Mouse (Mus musculus) ES-Bruce4 (cell line): ENCODE data around the gene Cdkl4. TPM values are rescaled to one million over a fixed set of nuclear protein-coding genes. Genes with fewer than 3 reads are reported as not detected.
A peak's percentile ranks its signal among the peaks of the same experiment; 100 is the strongest.
"Not testable (repeated sequence)": the region's sequence is repeated elsewhere in the genome, so short reads cannot be mapped to it uniquely, and the experiment has no call there.

ENCODE experiments used
- H3K27ac ChIP-seq: 2 replicates; pipeline ENCODE4 v1.5.1; 2012; ENCODE audit warnings: low read length, inconsistent platforms; ENCODE audit not compliant: insufficient read depth
- H3K27me3 ChIP-seq: 2 replicates; pipeline ENCODE4 v1.6.1; 2012; ENCODE audit warnings: mild to moderate bottlenecking, low read length, inconsistent platforms; ENCODE audit not compliant: control insufficient read depth, poor library complexity, insufficient read depth, severe bottlenecking
- H3K36me3 ChIP-seq: 2 replicates; pipeline ENCODE4 v1.6.1; 2012; ENCODE audit warnings: inconsistent platforms, mild to moderate bottlenecking, low read length, moderate library complexity; ENCODE audit not compliant: control insufficient read depth, poor library complexity, insufficient read depth, severe bottlenecking
- H3K4me1 ChIP-seq: one replicate; pipeline ENCODE4 v1.8.1; 2011; ENCODE audit warnings: low read length; ENCODE audit not compliant: control insufficient read depth, insufficient read depth
- H3K4me3 ChIP-seq: 2 replicates; pipeline ENCODE4 v1.5.1; 2011; ENCODE audit warnings: low read depth, mild to moderate bottlenecking, low read length
- H3K9ac ChIP-seq: 2 replicates; pipeline ENCODE4 v1.6.1; 2012; ENCODE audit warnings: low read depth, mild to moderate bottlenecking, inconsistent platforms; ENCODE audit not compliant: poor library complexity, severe bottlenecking
- H3K9me3 ChIP-seq: replicated peaks from 2 replicates; pipeline ENCODE4 v1.6.1; 2012; ENCODE audit warnings: mild to moderate bottlenecking, low read length, inconsistent platforms; ENCODE audit not compliant: control insufficient read depth, poor library complexity, insufficient read depth, severe bottlenecking
- CTCF ChIP-seq: IDR thresholded peaks from one replicate; pipeline ENCODE4 v1.8.1; 2011; ENCODE audit warnings: low read depth, low read length
- EP300 ChIP-seq: IDR thresholded peaks from 2 replicates; pipeline ENCODE4 v1.6.1; 2011; ENCODE audit warnings: low read depth, low read length; ENCODE audit not compliant: insufficient read depth
- POLR2A ChIP-seq: IDR thresholded peaks from one replicate; pipeline ENCODE4 v1.8.1; 2011; ENCODE audit warnings: low read length; ENCODE audit not compliant: insufficient read depth
- polyA plus RNA-seq: library from polyadenylated mRNA; stranded (reverse); fragments of >200 nt; gene quantifications from 2 replicates; pipeline ENCODE4 v1.2.4, GENCODE M21; 2011; ENCODE audit warnings: low read depth; ENCODE audit not compliant: missing spikeins, insufficient read depth, insufficient read length

Cdkl4 gene
- polyA plus RNA-seq, 1 experiment = 0.78 TPM

DNA sequence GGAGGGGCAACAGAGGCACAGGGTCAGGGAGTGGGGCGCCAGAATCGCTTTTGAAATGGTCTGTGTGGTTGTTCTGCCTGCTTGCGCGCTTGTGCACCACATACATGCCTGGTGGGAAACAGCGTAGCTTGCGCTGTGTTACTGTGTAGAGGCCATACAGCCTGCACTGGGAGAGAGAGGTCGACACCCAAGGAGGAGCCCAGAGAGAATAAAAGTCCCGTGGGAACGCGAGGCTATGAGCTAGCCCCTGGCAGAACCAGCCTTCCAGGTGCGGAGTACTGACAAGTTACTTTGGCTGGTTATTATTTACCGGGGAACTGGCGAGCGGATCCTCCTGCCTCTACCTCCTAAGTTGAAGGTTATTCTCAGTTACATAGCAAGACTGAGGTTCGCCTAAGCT, 26.6 kb downstream of the Cdkl4 start:
- Histone ChIP-seq H3K9ac (no peak overlapping the region), H3K4me3 (no peak overlapping the region), H3K27me3 (no peaks in the 10 kb centered on the region), H3K27ac (no peak overlapping the region), H3K4me1 (no peaks in the 10 kb centered on the region), H3K9me3 (no peaks in the 10 kb centered on the region), H3K36me3 (no peaks in the 10 kb centered on the region)
- TF ChIP-seq CTCF (no peak), EP300 (no peak), POLR2A (no peak)

DNA sequence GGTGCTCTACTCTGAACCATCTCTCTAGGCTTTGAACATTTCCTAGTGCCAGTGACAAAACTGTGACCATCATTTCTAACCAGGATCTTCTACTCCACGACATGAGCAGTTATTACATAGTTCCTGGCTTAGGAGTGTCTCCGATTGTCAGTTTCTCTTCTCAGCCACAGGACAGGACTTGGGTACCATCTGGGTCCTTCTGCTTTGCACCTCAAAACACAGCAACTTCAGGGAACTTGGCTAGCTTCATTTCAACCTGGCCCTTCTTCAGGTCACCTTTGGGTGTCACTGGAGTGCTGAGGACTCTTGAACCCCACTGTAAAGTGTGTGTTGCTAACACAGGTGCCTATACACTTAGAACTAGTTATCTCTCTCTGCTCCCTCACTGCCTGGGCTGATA, 30.8 kb downstream of the Cdkl4 start:
- Histone ChIP-seq H3K4me1 (no peaks in the 10 kb centered on the region), H3K4me3 (no peak overlapping the region), H3K9ac (no peak overlapping the region), H3K27ac (no peak overlapping the region), H3K9me3 (no peaks in the 10 kb centered on the region), H3K27me3 (no peaks in the 10 kb centered on the region), H3K36me3 (no peaks in the 10 kb centered on the region)
- TF ChIP-seq EP300 = no peak
- no peak for TF ChIP-seq CTCF
- no peak for TF ChIP-seq POLR2A

DNA sequence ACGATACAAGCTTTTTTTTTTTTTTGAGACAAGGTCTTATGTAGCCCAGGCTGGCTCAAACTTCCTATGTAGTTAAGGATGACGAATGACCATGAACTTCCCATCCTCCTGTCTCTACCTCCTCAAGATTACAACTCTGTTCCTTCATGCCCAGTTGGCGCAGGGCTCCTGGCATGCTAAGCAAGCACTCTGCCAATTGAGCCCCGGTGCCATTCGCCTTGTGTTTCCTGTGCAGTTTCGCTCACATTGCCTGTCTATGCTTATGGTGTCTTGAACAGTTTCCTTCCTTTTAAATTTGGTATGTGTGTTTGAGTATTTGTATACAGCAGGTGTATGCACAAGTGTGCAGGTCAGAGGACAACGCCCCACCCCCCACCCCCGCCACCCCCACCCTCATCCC, 31.4 kb downstream of the Cdkl4 start:
- Histone ChIP-seq H3K9ac (no peak overlapping the region), H3K27me3 (no peaks in the 10 kb centered on the region), H3K36me3 (no peaks in the 10 kb centered on the region), H3K27ac (no peak overlapping the region), H3K4me1 (no peaks in the 10 kb centered on the region), H3K9me3 (no peaks in the 10 kb centered on the region), H3K4me3 (no peak overlapping the region)
- no peak for TF ChIP-seq CTCF
- TF ChIP-seq EP300 = no peak
- no peak for TF ChIP-seq POLR2A

- no peaks in the 10 kb centered on the region for H3K36me3 ChIP-seq
- H3K27ac ChIP-seq = no peak overlapping the region
- H3K4me1 ChIP-seq = no peaks in the 10 kb centered on the region
- no peak overlapping the region for H3K4me3 ChIP-seq
- H3K27me3 ChIP-seq = no peaks in the 10 kb centered on the region
- H3K9me3 ChIP-seq = no peaks in the 10 kb centered on the region
- no peak overlapping the region for H3K9ac ChIP-seq
- TF ChIP-seq POLR2A (no peak), EP300 (no peak), CTCF (no peak)
Measured at GRCm38 (mm10) chr17:80543646-80544045, 34.0 kb downstream of the Cdkl4 start.

GRCm38 (mm10) chr17:80537136-80537535, 40.5 kb downstream of the Cdkl4 start:
- Histone ChIP-seq H3K9me3 (no peaks in the 10 kb centered on the region), H3K27me3 (no peaks in the 10 kb centered on the region), H3K36me3 (no peaks in the 10 kb centered on the region), H3K4me3 (no peak overlapping the region), H3K27ac (no peak overlapping the region), H3K9ac (no peak overlapping the region), H3K4me1 (no peaks in the 10 kb centered on the region)
- TF ChIP-seq CTCF (peak; percentile 16), POLR2A (no peak), EP300 (no peak)

- Histone ChIP-seq H3K36me3 (no peaks in the 10 kb centered on the region), H3K27me3 (no peaks in the 10 kb centered on the region), H3K27ac (no peak overlapping the region), H3K4me1 (no peaks in the 10 kb centered on the region), H3K4me3 (no peak overlapping the region), H3K9ac (no peak overlapping the region), H3K9me3 (no peaks in the 10 kb centered on the region)
- TF ChIP-seq EP300 = no peak
- no peak for TF ChIP-seq CTCF
- no peak for TF ChIP-seq POLR2A
Measured at GRCm38 (mm10) chr17:80535633-80536032, 42.0 kb downstream of the Cdkl4 start.

- not testable (repeated sequence) for H3K4me1 ChIP-seq, H3K27me3 ChIP-seq, H3K9ac ChIP-seq, H3K36me3 ChIP-seq, H3K9me3 ChIP-seq, H3K4me3 ChIP-seq, H3K27ac ChIP-seq
Measured at GRCm38 (mm10) chr17:80531351-80531750, 46.3 kb downstream of the Cdkl4 start.
